Mouse (Mus musculus) small intestine, adult 2 months (tissue): Measurements from ENCODE around the gene Fcrl6. TPM values are rescaled to one million over a fixed set of nuclear protein-coding genes. Genes with fewer than 3 reads are reported as not detected.

Experiments used
- H3K27ac ChIP-seq: fragments of 200-500 bp; 2 replicates; pipeline ENCODE4 v1.5.1; 2012; ENCODE audit warnings: low read depth, low read length, control low read depth, inconsistent platforms; ENCODE audit not compliant: insufficient read depth
- H3K27me3 ChIP-seq: fragments of 200-500 bp; 2 replicates; pipeline ENCODE4 v1.6.1; 2012; ENCODE audit warnings: mild to moderate bottlenecking, moderate library complexity, low read length, inconsistent platforms; ENCODE audit not compliant: control insufficient read depth, insufficient read depth
- H3K36me3 ChIP-seq: fragments of 200-500 bp; 2 replicates; pipeline ENCODE4 v1.6.1; 2012; ENCODE audit warnings: mild to moderate bottlenecking, low read length, control low read depth, inconsistent platforms; ENCODE audit not compliant: control insufficient read depth, insufficient read depth
- H3K4me1 ChIP-seq: fragments of 200-500 bp; 2 replicates; pipeline ENCODE4 v1.6.1; 2012; ENCODE audit warnings: low read length, inconsistent platforms, mixed read lengths; ENCODE audit not compliant: control insufficient read depth, insufficient read depth, insufficient read length
- H3K4me3 ChIP-seq: fragments of 200-500 bp; 2 replicates; pipeline ENCODE4 v1.5.1; 2012; ENCODE audit warnings: low read depth, mild to moderate bottlenecking, control low read depth, inconsistent platforms, low read length, moderate library complexity
- CTCF ChIP-seq: fragments of 200-500 bp; IDR thresholded peaks from 2 replicates; pipeline ENCODE4 v1.5.1; 2012; ENCODE audit warnings: low read depth, mild to moderate bottlenecking, control low read depth, inconsistent platforms, low read length, moderate library complexity, mixed read lengths; ENCODE audit not compliant: insufficient replicate concordance, insufficient read length; ENCODE audit errors: extremely low read depth
- POLR2A ChIP-seq: fragments of 200-500 bp; IDR thresholded peaks from 2 replicates; pipeline ENCODE4 v1.6.1; 2012; ENCODE audit warnings: low read depth, mild to moderate bottlenecking, control low read depth, inconsistent platforms, low read length, moderate library complexity
- WGBS: fragments of 180-500 bp; shearing (Covaris S2); methylation state at CpG from one replicate; pipeline ENCODE4 v1.1.7; 2018; 5-methylcytosine and 5-hydroxymethylcytosine counted together
- polyA plus RNA-seq: library from polyadenylated mRNA; depleted of rRNA; stranded (reverse); fragments of >200 nt; gene quantifications from 2 replicates; pipeline ENCODE4 v1.2.3, GENCODE M21; 2012

Gene Fcrl6
- polyA plus RNA-seq, 1 experiment = not detected

GRCm38 (mm10) chr1:172563465-172563828, 38.9 kb downstream of the Fcrl6 start:
- peak overlapping the region; percentile 56; the same call in 1 of the 2 replicates for H3K27ac ChIP-seq
- TF ChIP-seq CTCF (no peak), POLR2A (no peak)
- peaks cover 12% of the 10 kb centered on the region for H3K4me1 ChIP-seq
- no peaks in the 10 kb centered on the region for H3K36me3 ChIP-seq
- H3K4me3 ChIP-seq = peak overlapping the region; percentile 74
- WGBS = 7% methylated on average over 10 of the region's 10 CpGs
- H3K27me3 ChIP-seq = 0 out of 2 replicates have a peak, but pooled peaks cover 2% of the 10 kb centered on the region

GRCm38 (mm10) chr1:172562641-172563464, 39.5 kb downstream of the Fcrl6 start:
- peaks cover 12% of the 10 kb centered on the region for H3K4me1 ChIP-seq
- H3K36me3 ChIP-seq = no peaks in the 10 kb centered on the region
- peak overlapping the region; percentile 74 for H3K4me3 ChIP-seq
- peak overlapping the region; percentile 56 for H3K27ac ChIP-seq
- H3K27me3 ChIP-seq = 0 out of 2 replicates have a peak, but pooled peaks cover 2% of the 10 kb centered on the region
- TF ChIP-seq CTCF (peak; percentile 67; the same call in 1 of the 2 replicates), POLR2A (no peak; the same call in 1 of the 2 replicates)
- WGBS = under 1% methylated on average over 66 of the region's 66 CpGs

GRCm38 (mm10) chr1:172555638-172556037, 46.7 kb downstream of the Fcrl6 start, which contains the start of gene Vsig8:
Gene Vsig8 (plus strand): TSS chr1:172555938.
- no peaks in the 10 kb centered on the region for H3K36me3 ChIP-seq
- no peak within 1 kb of the TSS for H3K4me3 ChIP-seq
- no peak within 1 kb of the TSS for H3K27ac ChIP-seq
- no peaks in the 10 kb centered on the region for H3K27me3 ChIP-seq
- TF ChIP-seq POLR2A (no peak), CTCF (no peak)
- 67% methylated on average over 11 of the region's 11 CpGs for WGBS
- H3K4me1 ChIP-seq = peaks cover 5% of the 10 kb centered on the region; the same call in 1 of the 2 replicates

GRCm38 (mm10) chr1:172552623-172553022, 49.7 kb downstream of the Fcrl6 start:
- no peak overlapping the region for H3K27ac ChIP-seq
- no peaks in the 10 kb centered on the region for H3K36me3 ChIP-seq
- WGBS = 78% methylated on average over 1 of the region's 1 CpGs
- no peaks in the 10 kb centered on the region for H3K27me3 ChIP-seq
- H3K4me1 ChIP-seq = peaks cover 12% of the 10 kb centered on the region
- TF ChIP-seq CTCF (no peak), POLR2A (no peak)
- no peak overlapping the region for H3K4me3 ChIP-seq

- WGBS = 11% methylated on average over 7 of the region's 7 CpGs
- Histone ChIP-seq H3K4me1 (peaks cover 12% of the 10 kb centered on the region), H3K27ac (no peak overlapping the region), H3K4me3 (peak overlapping the region; percentile 85), H3K36me3 (no peaks in the 10 kb centered on the region), H3K27me3 (no peaks in the 10 kb centered on the region)
- TF ChIP-seq POLR2A (no peak), CTCF (no peak)
These were observed 51.3 kb downstream of the Fcrl6 start for GRCm38 (mm10) chr1:172551009-172551408.

- peak overlapping the region; percentile 85 for H3K4me3 ChIP-seq
- TF ChIP-seq CTCF (no peak), POLR2A (peak; percentile 53; the same call in 1 of the 2 replicates)
- under 1% methylated on average over 8 of the region's 8 CpGs for WGBS
- H3K4me1 ChIP-seq = peaks cover 12% of the 10 kb centered on the region
- H3K27ac ChIP-seq = peak overlapping the region; percentile 3; the same call in 1 of the 2 replicates
- no peaks in the 10 kb centered on the region for H3K27me3 ChIP-seq
- no peaks in the 10 kb centered on the region for H3K36me3 ChIP-seq
These were observed 51.8 kb downstream of the Fcrl6 start for GRCm38 (mm10) chr1:172550551-172550951.

GRCm38 (mm10) chr1:172549717-172550116, 52.6 kb downstream of the Fcrl6 start:
- Histone ChIP-seq H3K27me3 (no peaks in the 10 kb centered on the region), H3K4me3 (peak overlapping the region; percentile 85), H3K36me3 (no peaks in the 10 kb centered on the region), H3K4me1 (peaks cover 12% of the 10 kb centered on the region), H3K27ac (no peak overlapping the region)
- no peak for TF ChIP-seq POLR2A
- no peak for TF ChIP-seq CTCF
- 6% methylated on average over 8 of the region's 8 CpGs for WGBS
